In the genomic region with DNA sequence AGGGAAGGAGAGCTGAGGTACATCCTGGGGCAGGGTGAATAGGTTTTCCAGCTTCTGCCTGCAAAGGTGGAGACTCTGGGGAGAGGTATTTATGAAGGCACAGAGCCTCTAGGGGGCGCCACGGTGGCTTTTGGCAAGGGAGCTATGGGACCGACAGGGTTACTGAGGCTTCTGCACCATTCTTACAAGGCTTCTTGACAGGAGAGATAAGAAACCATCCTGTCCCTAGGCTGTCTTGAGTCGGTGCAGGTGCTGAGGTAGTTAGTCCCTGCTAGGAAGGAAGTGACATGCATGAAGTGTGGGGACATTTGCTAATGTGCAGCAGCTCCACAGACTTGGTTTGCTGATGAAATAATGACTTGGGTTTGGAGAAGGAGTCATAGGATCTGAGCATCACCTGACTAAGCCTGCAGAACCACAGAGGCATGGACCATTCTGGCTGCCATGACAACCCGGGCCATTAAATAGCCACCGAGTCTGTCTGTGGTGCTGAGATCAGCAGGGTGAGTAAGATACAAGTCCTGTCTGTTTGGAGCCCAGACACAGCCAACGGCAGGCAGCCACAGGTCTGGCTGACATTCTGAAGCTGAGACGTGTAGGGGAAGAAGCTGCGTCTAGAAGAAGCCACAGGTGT, we compare ENCODE assay signal across 9 mouse cellular contexts. TPM values are rescaled to one million over a fixed set of nuclear protein-coding genes. Genes with fewer than 3 reads are reported as not detected.
A peak's percentile ranks its signal among the peaks of the same experiment; 100 is the strongest.
DNase-seq lines count a peak whose midpoint lies in the region; ATAC-seq and TF ChIP-seq lines count a peak whose summit lies in the region.
"Had no signal": no experiment of that assay in that cellular context is flagged by ENCODE, and none has a peak within 500 bp of the region (broad histone marks: within the 10 kb centered on the region; RNA-seq: fewer than 3 reads in every experiment).

No protein-coding gene starts in this region.

- H3K4me3 ChIP-seq in layer of hippocampus, adult 2 months, result no peak overlapping the region
- H3K4me3 ChIP-seq in ES-Bruce4 (ENCODE audit: low read depth, low read length), result no peak overlapping the region
- H3K4me3 ChIP-seq: limb, embryonic 15.5 days had no signal

- no peak for TF ChIP-seq POLR2A in ES-Bruce4 (IDR thresholded peaks at IDR 0.05; ENCODE audit: insufficient read depth, low read length)

- no peak overlapping the region for H3K27ac ChIP-seq in layer of hippocampus, adult 2 months
- no peak overlapping the region for H3K27ac ChIP-seq in ES-Bruce4 (ENCODE audit: insufficient read depth, low read length)
- H3K27ac ChIP-seq: limb, embryonic 15.5 days had no signal

- peak; percentile 39 for ATAC-seq in megakaryocyte, adult 5-6 weeks (ENCODE audit: poor library complexity, severe bottlenecking)

- peak; percentile 65 for TF ChIP-seq CTCF in layer of hippocampus, adult 2 months (conservative IDR thresholded peaks at IDR 0.05)
- peak; percentile 67 for TF ChIP-seq CTCF in ES-Bruce4 (IDR thresholded peaks at IDR 0.05; ENCODE audit: low read depth, low read length)

- no peak for DNase-seq in layer of hippocampus, adult 2 months (ENCODE audit: low spot score in 2 of 2)
- DNase-seq in layer of hippocampus, adult 9-10 months (ENCODE audit: low spot score), result no peak
- peak; percentile 65 for DNase-seq in R1 (ENCODE audit: low read depth, low spot score)
- DNase-seq in urinary bladder, adult 18-20 months (ENCODE audit: low spot score in 2 of 2), result no peak
- no peak for DNase-seq in urinary bladder, postnatal 10 days (ENCODE audit: low spot score)
- DNase-seq: cerebellum, adult 8-10 months had no signal

- no peak for TF ChIP-seq EP300 in ES-Bruce4 (IDR thresholded peaks at IDR 0.05; ENCODE audit: insufficient read depth, low read depth, low read length)

- H3K36me3 ChIP-seq in ES-Bruce4 (ENCODE audit: control insufficient read depth, insufficient read depth, low read length, poor library complexity, severe bottlenecking), result no peaks in the 10 kb centered on the region
- H3K36me3 ChIP-seq: limb, embryonic 15.5 days had no signal

- peaks cover 5% of the 10 kb centered on the region; the same call in 1 of the 2 replicates for H3K27me3 ChIP-seq in ES-Bruce4 (ENCODE audit: control insufficient read depth, insufficient read depth, low read length, poor library complexity, severe bottlenecking)

- no peaks in the 10 kb centered on the region for H3K9me3 ChIP-seq in ES-Bruce4 (replicated peaks; ENCODE audit: control insufficient read depth, insufficient read depth, low read length, poor library complexity, severe bottlenecking)
- H3K9me3 ChIP-seq: limb, embryonic 15.5 days had no signal

- H3K9ac ChIP-seq in ES-Bruce4 (ENCODE audit: low read depth, poor library complexity, severe bottlenecking), result no peak overlapping the region
- H3K9ac ChIP-seq: limb, embryonic 15.5 days had no signal

- H3K4me1 ChIP-seq in ES-Bruce4 (ENCODE audit: control insufficient read depth, insufficient read depth, low read length), result no peaks in the 10 kb centered on the region

RNA-seq across cellular contexts. Expression of a gene that starts 2.2 kb away (rescaled TPM):
- 1 to 10 TPM; 9.5 to 9.8 TPM for total RNA-seq in layer of hippocampus, adult 2 months (2021)
- polyA plus RNA-seq in ES-Bruce4 (2011; ENCODE audit: insufficient read depth, insufficient read length, low read depth, missing spikeins), result 1.9 and 2.5 TPM in 2 replicates
- total RNA-seq in megakaryocyte, adult 5-6 weeks (2015), result 9.5 and 11.9 TPM in 2 replicates
- 4.8 and 5.9 TPM in 2 replicates for total RNA-seq in megakaryocyte, adult 5-6 weeks (2017)

RNA-seq across cellular contexts. Expression of a gene that starts 32.4 kb away (rescaled TPM):
- total RNA-seq in layer of hippocampus, adult 2 months (2021), result 10 to 100 TPM; 67.9 to 76.1 TPM
- 112 and 140 TPM in 2 replicates for polyA plus RNA-seq in ES-Bruce4 (2011; ENCODE audit: insufficient read depth, insufficient read length, low read depth, missing spikeins)
- 30.6 and 36.1 TPM in 2 replicates for total RNA-seq in megakaryocyte, adult 5-6 weeks (2015)
- 61.7 and 64.0 TPM in 2 replicates for total RNA-seq in megakaryocyte, adult 5-6 weeks (2017)

RNA-seq across cellular contexts. Expression of a gene that starts 44.9 kb away (rescaled TPM):
- 1 to 10 TPM; 2.1 to 2.9 TPM for total RNA-seq in layer of hippocampus, adult 2 months (2021)
- polyA plus RNA-seq in ES-Bruce4 (2011; ENCODE audit: insufficient read depth, insufficient read length, low read depth, missing spikeins), result 209 and 212 TPM in 2 replicates
- total RNA-seq in megakaryocyte, adult 5-6 weeks (2015), result 109 and 126 TPM in 2 replicates
- total RNA-seq in megakaryocyte, adult 5-6 weeks (2017), result 116 and 152 TPM in 2 replicates

RNA-seq across cellular contexts. Expression of a gene that starts 47.2 kb away (rescaled TPM):
- 10 to 100 TPM; 22.1 to 23.6 TPM for total RNA-seq in layer of hippocampus, adult 2 months (2021)
- polyA plus RNA-seq in ES-Bruce4 (2011; ENCODE audit: insufficient read depth, insufficient read length, low read depth, missing spikeins), result 9.5 and 15.2 TPM in 2 replicates
- total RNA-seq in megakaryocyte, adult 5-6 weeks (2015), result 2.4 and 4.0 TPM in 2 replicates
- 6.7 and 7.8 TPM in 2 replicates for total RNA-seq in megakaryocyte, adult 5-6 weeks (2017)

Comparison
In these comparisons a context has a peak if more than half of its experiments do, and no peak if none do; other contexts are left out.
1. RNA of a gene that starts 44.9 kb away (total RNA-seq): 109 to 152 TPM in megakaryocyte, adult 5-6 weeks; 2.1 to 2.9 TPM in layer of hippocampus, adult 2 months; every median in the first group is over 10 times any median in the second.